Mouse (Mus musculus) brain, embryonic 18.5 days (tissue): Measurements from ENCODE around the gene Nuak1.

Experiments
- DNase-seq: peaks from one replicate; pipeline ENCODE4 v3.0.0-alpha.2; 2012; ENCODE audit warnings: low read depth, low spot score

Nuak1 gene

GRCm38 (mm10) chr10:84345730-84346129 is 94.7 kb downstream of the Nuak1 start:
- no peak for DNase-seq

DNA sequence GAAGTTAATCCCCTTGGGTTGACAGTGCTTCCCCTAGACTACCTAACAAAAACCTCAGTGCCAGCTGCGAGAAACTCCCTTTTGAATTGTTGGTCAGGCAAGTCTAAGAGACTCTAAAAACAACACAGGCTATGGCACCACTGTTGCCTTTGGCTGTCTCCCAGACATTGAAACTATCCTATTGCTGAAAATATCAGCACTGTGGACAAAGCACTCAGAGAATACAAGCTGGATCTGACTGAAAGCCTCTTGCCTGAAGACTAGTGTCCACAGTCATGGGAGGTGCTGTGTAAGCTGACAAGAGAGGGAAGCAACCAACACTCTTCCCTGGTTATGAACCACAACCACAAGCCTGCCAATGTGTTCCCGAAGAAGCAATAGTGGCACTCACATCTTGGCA is 96.9 kb downstream of the Nuak1 start:
- no peak for DNase-seq

DNA sequence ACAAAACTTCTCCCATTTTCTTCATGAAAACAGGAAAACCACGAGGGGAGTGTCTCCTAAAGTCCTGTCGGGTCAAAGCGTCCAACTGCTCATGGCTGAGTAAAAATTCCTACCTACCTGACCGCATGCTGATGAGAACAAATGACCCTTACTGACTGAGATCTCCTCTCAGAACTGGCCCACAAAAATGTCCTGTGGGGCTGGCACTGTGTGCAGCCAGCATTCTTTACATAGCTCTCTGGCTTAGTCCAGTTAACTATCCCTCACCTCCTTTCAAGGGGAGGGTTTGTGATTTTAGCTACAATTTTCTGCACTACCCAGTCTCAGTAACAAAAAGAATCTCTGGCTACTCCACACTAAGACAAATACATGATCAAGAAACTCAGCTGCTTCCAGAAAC is 100.9 kb downstream of the Nuak1 start:
- no peak for DNase-seq

DNA sequence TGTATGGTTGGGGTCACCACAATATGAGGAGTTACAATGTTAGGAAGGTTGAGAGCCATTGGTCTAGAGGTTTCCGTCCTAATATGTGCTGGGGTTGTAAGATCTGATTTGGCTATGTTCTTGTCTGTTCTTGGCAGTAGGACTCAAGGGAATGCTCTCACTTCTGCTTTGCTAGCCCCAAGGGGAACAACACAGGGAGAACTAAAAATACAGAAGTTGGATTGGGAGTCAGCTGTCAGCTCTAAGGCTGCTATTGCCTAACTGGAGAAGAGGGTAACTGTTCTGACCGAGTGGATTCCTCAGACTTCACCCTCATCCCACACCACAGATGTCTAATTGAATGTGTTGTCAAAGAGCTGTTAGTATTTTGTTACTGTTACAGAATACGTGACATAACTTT is 101.6 kb downstream of the Nuak1 start:
- no peak for DNase-seq

- no peak for DNase-seq
Measured at GRCm38 (mm10) chr10:84335441-84335840, 105.0 kb downstream of the Nuak1 start.

GRCm38 (mm10) chr10:84329822-84330221 is 110.6 kb downstream of the Nuak1 start:
- DNase-seq: no peak

DNA sequence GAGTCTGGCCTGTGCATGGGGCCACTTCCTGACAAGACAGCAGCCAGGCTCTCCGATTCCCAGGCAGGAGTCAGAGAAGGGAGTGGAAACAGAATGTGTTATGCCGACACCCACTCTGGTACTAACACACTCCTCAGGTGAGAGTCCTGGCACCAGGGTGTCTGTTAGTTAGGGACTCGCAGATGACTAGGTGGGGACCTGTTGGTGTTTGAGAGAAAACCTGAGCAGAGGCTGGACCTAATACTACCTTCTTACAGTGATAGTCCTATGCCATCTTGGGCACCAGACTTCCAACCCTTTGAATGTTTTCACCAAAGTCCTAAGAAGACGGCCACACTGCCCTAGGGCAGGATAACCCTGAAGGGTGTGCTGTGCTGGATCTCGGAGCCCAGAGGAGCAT is 111.1 kb downstream of the Nuak1 start:
- no peak for DNase-seq

DNA sequence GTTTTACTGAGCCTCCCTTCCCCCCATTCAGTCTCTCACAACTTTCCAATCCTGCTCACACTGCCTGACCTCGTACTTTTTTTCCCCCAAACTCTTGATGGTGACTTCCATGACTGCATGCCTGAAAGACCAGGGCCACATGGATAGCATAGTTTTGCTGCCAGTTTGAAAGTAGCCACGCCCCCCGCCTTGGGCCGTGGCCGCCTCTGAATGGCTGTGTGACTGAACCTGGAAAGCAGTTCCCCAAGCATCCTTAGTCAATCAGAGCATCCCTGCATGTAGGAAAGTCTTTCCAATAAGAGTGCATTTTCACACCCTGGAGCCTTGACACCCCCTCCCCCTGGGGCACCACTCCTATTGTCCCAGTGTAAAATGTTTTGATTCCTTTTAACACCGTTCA is 116.4 kb downstream of the Nuak1 start:
- DNase-seq: no peak
